Mouse (Mus musculus) heart, adult 2 months (tissue): ENCODE data around the gene Ptma.

ENCODE experiments used
- CTCF ChIP-seq: fragments of 200-600 bp; IDR thresholded peaks from 2 replicates; pipeline ENCODE4 v1.8.1; 2022; ENCODE audit warnings: antibody characterized with exemption, mild to moderate bottlenecking, moderate library complexity
- EP300 ChIP-seq: fragments of 200-500 bp; IDR thresholded peaks from 2 replicates; pipeline ENCODE4 v1.6.1; 2011; ENCODE audit warnings: low read depth, low read length, control low read depth; ENCODE audit not compliant: insufficient read depth
- POLR2A ChIP-seq: fragments of 200-500 bp; IDR thresholded peaks from 2 replicates; pipeline ENCODE4 v1.6.1; 2011; ENCODE audit warnings: mild to moderate bottlenecking, low read depth, low read length, control low read depth; ENCODE audit not compliant: insufficient read depth

- TF ChIP-seq POLR2A (no peak), CTCF (no peak), EP300 (no peak)
Observed at GRCm38 (mm10) chr1:86500681-86501080, 25.8 kb upstream of the Ptma start.
